Mouse (Mus musculus) heart, adult 2 months (tissue): ENCODE measurements around the gene Polk.

Experiments
- CTCF ChIP-seq: fragments of 200-600 bp; IDR thresholded peaks from 2 replicates; pipeline ENCODE4 v1.8.1; 2022; ENCODE audit warnings: antibody characterized with exemption, mild to moderate bottlenecking, moderate library complexity
- POLR2A ChIP-seq: fragments of 200-500 bp; IDR thresholded peaks from 2 replicates; pipeline ENCODE4 v1.6.1; 2011; ENCODE audit warnings: mild to moderate bottlenecking, low read depth, low read length, control low read depth; ENCODE audit not compliant: insufficient read depth

GRCm38 (mm10) chr13:96533742-96534141 is 8.6 kb downstream of the Polk start:
- no peak for TF ChIP-seq CTCF
- TF ChIP-seq POLR2A, result no peak
